Mouse (Mus musculus) adipocyte (in vitro differentiated cells): Measurements from ENCODE around the gene Tmem256.

Experiments
- DNase-seq: peaks from one replicate; pipeline ENCODE4 v3.0.0-alpha.2; 2016; ENCODE audit warnings: low spot score

Tmem256 gene

GRCm38 (mm10) chr11:69884240-69884639 is 45.9 kb downstream of the Tmem256 start:
- DNase-seq = no peak

- no peak for DNase-seq
These were observed 46.3 kb downstream of the Tmem256 start for GRCm38 (mm10) chr11:69884663-69885062.

DNA sequence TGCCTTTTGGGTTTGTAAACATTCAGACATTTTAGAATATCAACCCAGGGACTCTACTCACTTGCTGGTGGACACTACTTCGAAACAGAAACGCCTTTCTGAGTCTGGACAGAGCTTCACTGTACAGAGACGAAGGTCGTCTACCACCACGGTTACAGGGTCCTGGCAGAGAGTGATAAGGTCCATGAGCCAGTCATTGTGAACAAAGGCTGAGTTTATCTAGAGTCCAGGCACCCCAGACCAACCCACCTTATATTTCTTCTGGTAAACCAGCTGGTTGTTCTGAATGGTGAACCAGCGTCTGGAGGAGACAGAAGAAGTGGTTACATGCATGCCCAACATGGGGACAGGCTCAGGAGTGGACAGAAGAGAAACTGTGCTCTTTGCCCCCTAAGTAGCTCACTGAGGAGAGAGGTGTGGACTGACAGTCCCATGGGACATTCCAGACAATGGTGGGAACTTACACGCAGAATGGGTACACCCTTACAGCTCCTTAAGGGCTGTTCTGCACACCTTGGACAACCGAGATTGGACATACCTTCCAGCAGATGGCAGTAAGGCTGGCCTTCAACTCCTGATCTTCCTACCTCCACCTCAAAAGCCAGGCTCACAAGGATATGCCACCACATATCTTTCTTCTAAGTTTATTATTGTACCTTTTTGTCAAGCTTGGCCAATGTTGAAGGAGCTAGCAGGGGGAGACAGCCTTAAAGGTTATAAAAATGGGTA is 48.8 kb downstream of the Tmem256 start:
- no peak for DNase-seq
